Mouse (Mus musculus) liver, postnatal 0 days (tissue): ENCODE measurements around the gene Qser1. TPM values are rescaled to one million over a fixed set of nuclear protein-coding genes. Genes with fewer than 3 reads are reported as not detected.
"Not testable (repeated sequence)": the region's sequence is repeated elsewhere in the genome, so short reads cannot be mapped to it uniquely, and the experiment has no call there.

Experiments used
- ATAC-seq: fragments of 200-750 bp; cut with Nextera tagmentation; 2 replicates; pipeline ENCODE4 v1.8.0; 2017; ENCODE audit warnings: mild to moderate bottlenecking, moderate library complexity
- DNase-seq: peaks from one replicate; pipeline ENCODE4 v3.0.0-alpha.2; 2016
- H3K27ac ChIP-seq: fragments of 300-500 bp; sonication (generic); 2 replicates; pipeline ENCODE4 v1.5.1; 2014; ENCODE audit warnings: antibody characterized with exemption, moderate library complexity, mild to moderate bottlenecking, low read depth
- H3K27me3 ChIP-seq: fragments of 300-500 bp; sonication (generic); 2 replicates; pipeline ENCODE4 v1.6.1; 2014; ENCODE audit warnings: low read length, control low read depth, mixed read lengths; ENCODE audit not compliant: insufficient read depth
- H3K36me3 ChIP-seq: fragments of 300-500 bp; sonication (generic); replicated peaks from 2 replicates; pipeline ENCODE4 v1.6.1; 2014; ENCODE audit warnings: mild to moderate bottlenecking, control low read depth, low read length, moderate library complexity, mixed read lengths; ENCODE audit not compliant: insufficient read depth
- H3K4me1 ChIP-seq: fragments of 300-500 bp; sonication (generic); 2 replicates; pipeline ENCODE4 v1.6.1; 2014; ENCODE audit warnings: antibody characterized with exemption, mild to moderate bottlenecking, control low read depth; ENCODE audit not compliant: insufficient read depth
- H3K4me2 ChIP-seq: fragments of 300-500 bp; sonication (generic); 2 replicates; pipeline ENCODE4 v1.6.1; 2014; ENCODE audit warnings: low read depth, mild to moderate bottlenecking, low read length, moderate library complexity, mixed read lengths
- H3K4me3 ChIP-seq: fragments of 300-500 bp; sonication (generic); 2 replicates; pipeline ENCODE4 v1.5.1; 2014; ENCODE audit warnings: low read depth, low read length
- H3K9ac ChIP-seq: fragments of 300-500 bp; sonication (generic); replicated peaks from 2 replicates; pipeline ENCODE4 v1.6.1; 2014; ENCODE audit warnings: mild to moderate bottlenecking, moderate library complexity
- H3K9me3 ChIP-seq: fragments of 300-500 bp; sonication (generic); 2 replicates; pipeline ENCODE4 v1.6.1; 2016; ENCODE audit warnings: mild to moderate bottlenecking, control low read depth, low read length, mixed read lengths
- CTCF ChIP-seq: sonication (generic); IDR thresholded peaks from 2 replicates; pipeline ENCODE4 v1.5.1; 2016; ENCODE audit warnings: antibody characterized with exemption, low read depth
- EP300 ChIP-seq: IDR thresholded peaks from 2 replicates; pipeline ENCODE4 v1.6.1; 2016; ENCODE audit warnings: antibody characterized with exemption, low read depth, mild to moderate bottlenecking
- WGBS: fragments of 180-500 bp; shearing (Covaris S2); extraction: QIAGEN DNeasy Blood & Tissue Kit; methylation state at CpG from one replicate; pipeline ENCODE4 v1.1.7; 2014; ENCODE audit not compliant: insufficient replicate concordance; 5-methylcytosine and 5-hydroxymethylcytosine counted together
- polyA plus RNA-seq: library from polyadenylated mRNA; unstranded; fragments of >200 nt; fragmentation: Nextera tagmentation; extraction: Ambion mirVana; gene quantifications from 2 replicates; pipeline ENCODE4 v1.2.1, GENCODE M21; 2015

Gene Qser1
- polyA plus RNA-seq, 1 experiment from 2014 or later: 1.2 TPM

GRCm38 (mm10) chr2:104832486-104832885, 15.9 kb upstream of the Qser1 start:
- Histone ChIP-seq H3K4me3 (no peak overlapping the region), H3K27ac (no peak overlapping the region), H3K4me1 (no peaks in the 10 kb centered on the region), H3K27me3 (no peaks in the 10 kb centered on the region), H3K9me3 (no peaks in the 10 kb centered on the region), H3K4me2 (no peak overlapping the region), H3K36me3 (no peaks in the 10 kb centered on the region), H3K9ac (no peak overlapping the region)
- DNase-seq: no peak
- TF ChIP-seq EP300 (no peak), CTCF (no peak)
- ATAC-seq: no peak
- 85% methylated on average over 2 of the region's 2 CpGs for WGBS

DNA sequence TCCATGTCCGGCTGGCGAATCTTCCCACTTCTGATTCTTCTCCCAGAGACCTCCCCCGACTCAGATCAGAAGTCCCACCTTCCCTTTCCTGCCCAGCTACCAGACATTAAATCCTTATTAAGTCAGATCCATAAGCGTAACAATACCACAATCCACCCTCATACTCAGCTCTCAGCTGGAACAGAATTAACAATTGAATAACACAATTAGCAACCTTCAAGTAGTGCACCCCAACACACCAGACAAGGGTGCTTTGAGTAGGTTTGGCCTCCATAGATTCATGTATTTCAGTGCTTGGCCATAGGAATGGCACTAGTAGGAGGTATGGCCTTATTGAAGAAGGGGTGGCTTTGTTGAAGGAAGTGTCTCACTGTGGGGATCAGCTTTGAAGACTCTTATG, 9.6 kb upstream of the Qser1 start:
- WGBS: 79% methylated on average over 4 of the region's 4 CpGs
- H3K9ac ChIP-seq: no peak overlapping the region
- TF ChIP-seq EP300 (no peak), CTCF (no peak)
- no peak overlapping the region for H3K27ac ChIP-seq
- DNase-seq (no peak), ATAC-seq (no peak)
- H3K4me3 ChIP-seq: no peak overlapping the region
- H3K4me2 ChIP-seq: no peak overlapping the region
- no peaks in the 10 kb centered on the region for H3K27me3 ChIP-seq
- H3K36me3 ChIP-seq: no peaks in the 10 kb centered on the region
- no peaks in the 10 kb centered on the region for H3K4me1 ChIP-seq
- H3K9me3 ChIP-seq: no peaks in the 10 kb centered on the region

- WGBS: 80% methylated on average over 3 of the region's 3 CpGs
- not testable (repeated sequence) for H3K4me2 ChIP-seq, DNase-seq, H3K9ac ChIP-seq, ATAC-seq, H3K27ac ChIP-seq, H3K4me3 ChIP-seq, H3K9me3 ChIP-seq, H3K27me3 ChIP-seq, H3K36me3 ChIP-seq
- H3K4me1 ChIP-seq: peaks cover 15% of the 10 kb centered on the region
These were observed 2.2 kb upstream of the Qser1 start for GRCm38 (mm10) chr2:104818763-104819162.

GRCm38 (mm10) chr2:104817555-104818330, 1.2 kb upstream of the Qser1 start:
- no peak for TF ChIP-seq CTCF
- no peak for TF ChIP-seq EP300
- Histone ChIP-seq H3K27ac (peak overlapping the region; percentile 97; the same call in 1 of the 2 replicates), H3K4me1 (peaks cover 15% of the 10 kb centered on the region), H3K9ac (peak overlapping the region; percentile 92), H3K9me3 (no peaks in the 10 kb centered on the region), H3K4me2 (peak overlapping the region; percentile 99), H3K27me3 (no peaks in the 10 kb centered on the region), H3K36me3 (no peaks in the 10 kb centered on the region), H3K4me3 (peak overlapping the region; percentile 92)
- WGBS: 1% methylated on average over 15 of the region's 15 CpGs
- no peak for ATAC-seq
- DNase-seq: no peak

- H3K4me2 ChIP-seq: peak overlapping the region; percentile 99
- no peaks in the 10 kb centered on the region for H3K9me3 ChIP-seq
- TF ChIP-seq EP300 (no peak), CTCF (peak; percentile 65)
- H3K4me1 ChIP-seq: peaks cover 15% of the 10 kb centered on the region
- peak overlapping the region; percentile 92 for H3K9ac ChIP-seq
- ATAC-seq: peak; percentile 92
- H3K36me3 ChIP-seq: no peaks in the 10 kb centered on the region
- peak; percentile 92 for DNase-seq
- peak overlapping the region; percentile 92 for H3K4me3 ChIP-seq
- H3K27me3 ChIP-seq: no peaks in the 10 kb centered on the region
- peak overlapping the region; percentile 97 for H3K27ac ChIP-seq
- 0% methylated on average over 22 of the region's 51 CpGs for WGBS
These were observed 393 bp upstream of the Qser1 start for GRCm38 (mm10) chr2:104816866-104817439.

DNA sequence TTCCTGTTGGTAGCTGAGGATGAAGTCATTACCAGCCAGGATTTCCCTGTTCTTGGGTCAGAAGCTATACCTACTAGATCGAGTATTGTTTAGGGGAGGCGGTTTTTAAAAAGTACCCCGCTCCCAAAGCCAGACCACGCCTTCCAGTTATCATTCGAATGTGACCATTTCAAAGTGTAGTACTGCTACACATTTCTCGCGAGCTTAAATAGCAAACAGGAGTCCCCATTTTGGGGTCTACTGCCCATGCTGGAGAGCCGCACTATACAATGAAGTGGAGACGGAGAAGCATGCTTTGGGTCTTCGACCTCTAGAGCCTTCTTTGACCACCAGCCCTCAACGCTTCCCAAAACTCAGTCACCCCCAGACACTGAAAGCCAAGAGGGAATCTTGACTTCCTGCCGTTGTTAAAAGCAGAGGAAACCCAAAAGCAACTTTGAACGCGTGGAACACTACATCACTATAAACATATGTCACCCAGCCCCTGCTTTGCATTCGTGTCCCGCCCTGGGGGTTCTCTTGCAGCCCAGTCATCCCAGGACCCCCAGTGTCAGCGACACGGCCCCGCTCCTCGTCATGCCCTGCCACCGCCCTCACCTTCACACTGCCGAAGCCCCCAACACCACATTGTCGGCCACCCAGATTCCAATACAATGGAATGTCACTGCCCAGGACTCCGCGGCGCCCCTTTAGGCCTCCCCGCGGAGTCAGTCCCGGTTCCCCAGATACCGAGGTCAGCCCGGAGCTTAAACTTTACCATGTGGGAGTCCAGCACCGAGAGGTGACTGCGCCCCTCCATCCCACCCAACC, 794 bp downstream of the Qser1 start:
- H3K4me1 ChIP-seq: peaks cover 15% of the 10 kb centered on the region
- H3K27ac ChIP-seq: peak overlapping the region; percentile 97
- DNase-seq (no peak), ATAC-seq (peak; percentile 13; the same call in 1 of the 2 replicates)
- H3K27me3 ChIP-seq: no peaks in the 10 kb centered on the region
- H3K36me3 ChIP-seq: no peaks in the 10 kb centered on the region
- H3K4me2 ChIP-seq: peak overlapping the region; percentile 99
- no peaks in the 10 kb centered on the region for H3K9me3 ChIP-seq
- TF ChIP-seq CTCF (no peak; the same call in 1 of the 2 replicates), EP300 (no peak)
- 0% methylated on average over 33 of the region's 33 CpGs for WGBS
- H3K9ac ChIP-seq: peak overlapping the region; percentile 92
- H3K4me3 ChIP-seq: peak overlapping the region; percentile 92
